Mouse (Mus musculus): ENCODE results near the gene Atxn3.
"Not testable (repeated sequence)": the region's sequence is repeated elsewhere in the genome, so short reads cannot be mapped to it uniquely, and the experiment has no call there.

Atxn3 gene

DNA sequence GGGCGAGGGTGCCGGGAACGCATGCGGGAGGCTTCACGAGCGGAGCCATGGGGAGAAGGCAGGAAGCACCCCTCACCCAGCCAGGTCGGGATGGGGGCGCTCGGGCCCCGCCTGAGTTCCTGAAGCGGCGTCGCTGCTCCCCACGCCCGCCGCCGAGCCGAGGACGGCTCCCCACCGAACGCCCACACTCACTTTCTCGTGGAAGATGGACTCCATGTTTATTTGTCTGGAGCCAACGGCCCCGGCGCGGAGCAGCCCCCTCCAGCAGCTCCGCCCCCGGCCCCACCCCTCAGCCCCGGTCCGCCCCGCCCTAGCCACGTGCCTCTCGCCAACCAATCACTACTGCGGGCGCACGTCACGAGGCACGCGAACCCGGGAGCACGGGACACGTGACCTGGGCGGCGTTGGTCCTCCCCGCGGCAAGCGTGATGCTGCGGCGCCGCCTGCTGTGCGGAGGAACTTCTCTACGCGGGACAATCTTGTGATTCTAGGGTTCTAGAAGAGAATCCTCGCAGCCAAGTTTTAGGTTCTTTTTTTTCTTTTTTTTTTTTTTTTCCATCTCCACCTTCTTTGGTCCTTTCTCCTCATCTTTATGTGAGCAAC is at the start of gene Atxn3:
Atxn3 (minus strand) TSS at position 305 of the 603 bp plus-strand sequence.
- peak; percentile 95 for DNase-seq (ENCODE audit: low spot score)

DNA sequence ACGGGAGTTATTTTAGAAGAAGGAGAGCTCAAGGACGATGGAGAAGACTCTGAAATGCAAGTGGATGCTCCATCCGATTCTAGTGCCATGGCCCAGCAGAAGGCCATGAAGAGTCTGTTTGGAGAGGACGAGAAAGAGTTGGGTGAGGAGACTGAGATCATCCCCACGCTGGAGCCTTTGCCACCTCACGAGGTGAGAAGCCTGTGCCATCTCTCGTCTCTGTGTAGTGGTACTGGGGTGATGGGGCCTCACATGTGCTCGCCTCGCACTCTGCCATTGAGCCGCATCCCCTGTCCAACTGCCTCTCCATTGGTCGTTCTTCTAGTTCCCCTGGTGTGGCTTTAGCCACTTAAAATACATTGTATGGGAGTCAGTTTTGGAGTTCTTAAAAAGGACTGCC is 42.7 kb upstream of the Atxn3 start:
- no peak for DNase-seq (ENCODE audit: low spot score)

DNA sequence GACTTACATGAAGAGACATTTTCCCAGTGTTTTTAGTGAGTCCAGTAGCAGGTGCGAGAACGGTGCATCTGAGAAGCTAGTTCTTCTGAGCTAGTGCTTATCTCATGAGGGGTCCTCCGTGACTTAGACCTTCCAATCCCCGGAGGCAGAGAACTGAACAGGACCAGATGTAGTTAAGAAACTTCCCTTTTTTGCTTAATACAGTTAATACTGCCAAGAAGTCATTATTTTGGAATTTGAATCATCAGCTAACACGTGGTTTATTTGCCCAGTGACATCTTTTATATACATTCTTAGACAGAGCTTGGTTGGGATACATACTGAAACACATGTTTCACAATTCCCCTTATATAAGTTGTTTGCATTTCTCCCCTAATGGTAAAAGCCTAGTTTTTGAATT is 40.9 kb upstream of the Atxn3 start:
- DNase-seq (ENCODE audit: low spot score): no peak

DNA sequence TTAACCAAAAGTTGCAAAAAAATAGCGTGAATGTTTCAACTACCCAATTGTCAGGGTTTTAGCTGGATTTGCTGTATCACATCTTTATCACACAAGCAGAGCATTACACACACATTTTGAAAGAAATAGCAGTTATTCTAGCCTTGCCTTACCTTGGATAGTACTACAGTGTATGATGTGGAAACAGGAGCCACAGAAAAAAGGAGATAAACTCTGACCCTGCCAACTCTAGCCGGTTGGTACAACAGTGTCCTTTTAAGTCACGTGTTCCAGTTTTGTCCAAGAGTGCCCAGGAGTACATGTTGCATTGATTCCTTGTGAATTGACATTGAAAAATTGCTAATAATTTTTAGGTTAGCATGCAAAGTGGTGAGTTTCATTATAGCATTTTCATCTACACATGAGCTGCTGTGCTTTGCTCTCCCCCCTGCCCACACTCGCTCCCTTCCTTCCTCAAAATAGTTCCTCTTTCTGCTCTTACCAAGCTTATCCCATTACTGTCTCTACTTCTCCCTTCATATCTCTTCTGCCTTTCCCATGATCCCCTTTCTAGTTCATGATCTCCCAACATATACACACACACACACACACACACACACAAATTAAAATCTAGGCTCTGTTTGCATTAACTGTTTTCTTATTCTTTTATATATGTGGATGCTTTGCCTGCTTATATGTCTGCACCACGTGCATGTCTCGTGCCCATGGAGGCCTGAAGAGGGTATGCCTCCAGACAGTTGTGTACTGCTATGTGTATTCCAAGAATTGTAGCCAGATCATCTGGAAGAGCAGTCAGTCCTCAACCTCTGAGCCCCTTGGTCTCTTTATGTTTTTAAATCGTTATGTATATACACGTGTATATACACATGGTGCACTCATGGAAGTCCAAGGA is 36.8 kb upstream of the Atxn3 start:
- DNase-seq (ENCODE audit: low spot score): no peak

DNA sequence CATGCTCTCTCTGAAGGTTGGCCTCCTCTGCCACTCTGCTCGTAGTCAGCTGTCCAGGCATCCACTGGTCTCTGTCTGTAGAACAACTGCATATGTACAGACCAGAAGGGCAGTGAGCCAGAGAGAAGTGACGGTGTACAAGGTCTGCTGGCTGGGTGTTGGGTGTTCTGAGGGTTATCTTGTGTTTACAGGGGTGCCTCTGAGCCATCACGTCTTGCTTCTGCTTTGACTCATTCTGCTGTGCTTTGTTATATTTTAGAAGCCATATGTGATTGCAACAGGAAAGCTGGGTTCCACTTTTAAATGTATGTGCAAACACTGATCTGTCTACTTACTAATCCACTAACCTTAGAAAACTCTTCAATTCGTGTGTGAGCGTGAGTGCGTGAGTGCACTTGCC is 29.6 kb upstream of the Atxn3 start:
- DNase-seq (ENCODE audit: low spot score): no peak

DNA sequence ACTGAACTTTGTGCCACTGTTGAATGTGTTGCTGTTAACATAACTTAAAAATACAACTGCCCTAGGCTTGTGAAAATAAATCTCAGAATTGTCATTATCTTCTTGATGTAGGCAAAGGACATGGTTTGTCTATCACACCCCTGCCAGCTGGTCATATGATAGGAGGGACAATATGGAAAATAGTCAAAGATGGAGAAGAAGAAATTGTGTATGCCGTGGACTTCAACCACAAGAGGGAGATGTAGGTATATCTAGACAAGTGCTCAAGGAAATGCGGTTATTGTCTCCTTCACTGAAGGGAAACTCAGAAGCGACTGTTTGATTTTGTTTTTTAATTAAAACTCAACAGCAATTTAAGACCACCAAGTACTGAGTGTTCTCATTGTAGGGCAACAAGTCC is 27.1 kb upstream of the Atxn3 start:
- no peak for DNase-seq (ENCODE audit: low spot score)

DNA sequence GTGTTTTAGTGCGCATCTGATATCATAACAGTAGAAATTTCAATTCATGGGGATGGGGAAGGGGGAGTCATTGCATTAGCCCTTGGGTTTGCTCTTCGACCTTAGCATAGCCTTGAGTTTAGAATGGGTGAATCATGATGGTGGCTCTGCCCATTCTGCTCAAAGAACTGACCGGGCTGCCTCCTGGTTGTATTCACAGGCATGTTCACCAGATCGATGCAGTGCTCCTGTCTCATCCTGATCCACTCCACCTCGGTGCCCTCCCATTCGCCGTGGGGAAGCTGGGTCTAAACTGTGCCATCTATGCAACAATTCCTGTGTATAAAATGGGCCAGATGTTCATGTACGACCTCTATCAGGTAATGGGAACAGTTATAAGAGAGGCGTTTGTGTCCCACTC is 24.9 kb upstream of the Atxn3 start:
- DNase-seq (ENCODE audit: low spot score): no peak

DNA sequence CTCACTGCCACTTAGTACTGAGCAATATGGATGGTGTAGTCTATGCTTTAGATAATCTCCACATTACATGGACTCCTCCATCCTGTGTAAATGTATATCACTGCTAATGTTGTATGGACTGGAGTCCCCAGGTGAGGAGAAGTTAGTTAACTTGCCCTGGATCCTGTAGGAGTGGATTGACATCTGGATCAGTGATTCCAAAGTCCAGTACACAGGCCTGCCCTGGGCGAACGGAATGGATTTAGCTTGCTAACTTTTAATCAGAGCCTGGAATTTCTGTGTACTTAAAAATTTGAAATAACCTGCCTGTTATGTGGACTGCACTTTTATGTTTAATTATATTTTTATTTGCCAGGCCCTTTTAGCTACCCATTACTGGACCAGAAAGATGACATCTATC is 23.5 kb upstream of the Atxn3 start:
- no peak for DNase-seq (ENCODE audit: low spot score)

DNA sequence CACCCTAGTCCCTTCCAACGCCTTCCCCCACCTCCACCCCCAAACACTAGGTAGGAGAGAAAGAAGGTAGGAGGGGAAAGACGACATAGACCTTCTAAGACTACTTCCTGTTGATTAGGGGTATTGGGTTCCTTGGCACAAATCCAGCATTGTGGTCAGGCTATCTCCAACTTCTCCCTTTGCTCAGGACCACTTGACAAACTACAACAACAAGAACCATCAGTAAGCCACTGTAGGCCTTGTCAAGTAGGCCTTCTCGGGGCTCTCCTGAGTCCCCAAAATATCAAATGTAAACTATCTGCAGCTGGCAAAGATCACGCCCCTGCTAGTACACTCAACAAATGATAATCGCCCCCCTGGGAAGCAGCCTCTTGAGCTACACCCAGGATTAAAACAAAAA is 22.2 kb upstream of the Atxn3 start:
- no peak for DNase-seq (ENCODE audit: low spot score)

DNA sequence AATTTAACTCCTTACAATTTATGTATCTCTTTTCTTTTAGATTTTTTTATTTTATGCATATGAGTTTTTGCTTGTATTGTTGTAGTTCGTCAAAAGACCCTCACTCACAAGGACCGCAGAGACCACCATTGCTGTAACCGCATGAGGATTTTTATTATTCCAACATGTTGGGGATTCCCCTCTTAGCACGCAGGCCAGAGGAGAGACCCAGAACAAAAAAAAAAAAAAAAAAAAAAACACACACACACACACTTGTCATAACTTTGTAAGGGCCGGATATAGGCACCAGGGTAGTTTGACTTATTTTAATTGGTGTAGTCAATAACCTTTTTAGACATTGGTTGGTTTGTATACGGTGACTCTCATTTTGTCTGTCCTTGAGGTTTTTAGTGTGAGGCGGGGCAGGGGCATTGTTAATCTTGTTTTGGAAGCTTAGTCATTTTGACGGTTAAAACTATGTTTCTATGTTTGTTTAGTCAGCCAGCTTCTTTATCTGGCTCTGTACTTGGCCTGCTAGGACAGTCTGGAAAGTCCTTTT is 21.2 kb upstream of the Atxn3 start:
- DNase-seq (ENCODE audit: low spot score): no peak

DNA sequence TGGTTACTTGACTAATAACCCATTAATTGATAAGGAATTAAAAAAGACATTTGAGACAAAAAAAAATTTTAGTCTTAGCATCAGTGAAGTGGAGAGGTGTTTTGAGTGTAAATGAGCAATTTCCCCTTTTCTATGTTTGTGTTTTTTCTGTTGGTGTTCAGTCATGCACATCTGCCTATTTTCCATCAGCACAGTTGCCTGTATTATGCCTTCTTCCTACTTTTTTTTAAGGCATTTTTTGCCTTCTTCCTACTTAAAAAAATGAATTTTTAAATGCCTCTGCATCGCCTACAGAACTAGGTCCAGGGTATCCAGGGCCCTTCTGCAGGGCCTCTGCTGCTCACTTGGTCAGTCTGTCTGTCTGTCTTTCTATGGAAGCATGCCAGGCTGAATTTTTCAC is 20.5 kb upstream of the Atxn3 start:
- no peak for DNase-seq (ENCODE audit: low spot score)

DNA sequence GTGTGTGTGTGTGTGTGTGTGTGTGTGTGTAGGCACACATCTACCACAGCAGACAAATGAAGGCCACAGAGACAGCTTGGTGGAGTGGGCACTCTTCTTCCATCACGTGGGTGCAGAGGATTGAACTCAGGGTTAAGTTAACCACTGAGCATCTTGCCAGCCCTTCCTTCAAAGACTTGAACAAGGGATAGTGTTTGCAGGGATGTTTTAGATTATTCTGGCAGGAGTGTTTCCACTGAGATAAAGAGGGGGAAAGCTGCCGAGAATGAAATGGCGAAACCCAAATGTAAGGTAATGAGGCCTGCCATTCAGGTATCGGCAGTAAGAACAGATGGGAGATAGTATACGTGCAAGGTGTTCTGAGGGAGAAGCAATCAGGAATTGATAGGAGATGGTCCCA is 20.1 kb upstream of the Atxn3 start:
- no peak for DNase-seq (ENCODE audit: low spot score)

DNA sequence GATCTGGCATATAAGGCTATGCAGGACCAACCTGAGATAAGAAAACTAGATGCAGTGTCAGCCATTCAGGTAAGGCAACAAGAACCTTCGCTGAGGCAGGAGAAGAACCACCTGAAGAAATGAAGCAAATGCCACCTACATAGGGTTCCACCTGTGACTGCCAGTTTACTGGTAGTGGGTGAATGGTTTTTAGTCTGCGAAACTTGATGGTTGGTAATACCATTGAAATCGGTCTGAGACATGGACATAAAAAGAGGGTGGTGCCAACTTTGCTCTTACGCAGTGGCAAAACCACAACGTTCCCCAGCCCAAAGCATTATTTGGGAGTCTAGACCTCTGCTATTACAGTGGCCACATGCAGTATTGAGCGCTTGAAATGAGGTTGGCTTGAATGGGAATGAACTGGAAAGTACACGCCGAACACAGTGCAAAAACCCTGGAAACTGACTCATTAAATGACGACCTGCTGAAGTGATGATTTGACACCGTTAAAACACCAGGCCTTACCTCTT is 19.4 kb upstream of the Atxn3 start:
- no peak for DNase-seq (ENCODE audit: low spot score)

DNA sequence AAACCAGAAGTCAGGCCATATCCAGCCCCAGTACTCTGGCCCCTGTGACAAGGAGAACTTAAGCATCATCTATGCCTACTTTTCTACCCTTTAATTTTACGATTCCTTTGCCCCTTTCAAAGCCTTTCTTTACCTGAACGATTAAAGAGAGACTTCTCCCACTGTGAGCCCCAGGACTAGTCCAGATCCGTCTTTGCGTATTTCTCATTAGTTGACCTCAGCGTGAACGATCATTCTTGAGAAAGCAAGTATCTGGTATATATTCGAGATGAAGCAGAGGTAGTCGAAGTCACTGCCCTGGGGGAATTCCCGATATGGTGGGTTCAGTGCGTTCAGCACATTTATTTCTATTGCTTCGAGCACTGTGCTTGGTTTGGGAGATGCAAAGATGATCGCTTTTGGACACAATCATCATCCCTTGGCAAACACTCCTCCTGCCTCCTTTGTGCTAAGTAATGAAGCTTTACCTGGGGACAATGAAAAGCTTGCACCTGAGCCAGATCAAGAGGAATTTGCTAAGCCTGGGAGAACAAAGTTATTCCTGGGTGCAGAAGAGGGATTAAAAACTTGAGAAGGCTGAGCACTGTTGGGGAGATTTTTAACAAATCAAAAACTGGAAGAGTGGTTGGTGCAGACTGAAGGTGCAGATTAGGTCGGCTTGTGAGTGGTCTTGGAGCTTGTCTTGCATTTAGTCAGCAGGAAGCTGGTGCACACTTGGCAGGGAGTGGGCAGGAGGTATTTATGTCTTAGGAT is 18.8 kb upstream of the Atxn3 start:
- no peak for DNase-seq (ENCODE audit: low spot score)

DNA sequence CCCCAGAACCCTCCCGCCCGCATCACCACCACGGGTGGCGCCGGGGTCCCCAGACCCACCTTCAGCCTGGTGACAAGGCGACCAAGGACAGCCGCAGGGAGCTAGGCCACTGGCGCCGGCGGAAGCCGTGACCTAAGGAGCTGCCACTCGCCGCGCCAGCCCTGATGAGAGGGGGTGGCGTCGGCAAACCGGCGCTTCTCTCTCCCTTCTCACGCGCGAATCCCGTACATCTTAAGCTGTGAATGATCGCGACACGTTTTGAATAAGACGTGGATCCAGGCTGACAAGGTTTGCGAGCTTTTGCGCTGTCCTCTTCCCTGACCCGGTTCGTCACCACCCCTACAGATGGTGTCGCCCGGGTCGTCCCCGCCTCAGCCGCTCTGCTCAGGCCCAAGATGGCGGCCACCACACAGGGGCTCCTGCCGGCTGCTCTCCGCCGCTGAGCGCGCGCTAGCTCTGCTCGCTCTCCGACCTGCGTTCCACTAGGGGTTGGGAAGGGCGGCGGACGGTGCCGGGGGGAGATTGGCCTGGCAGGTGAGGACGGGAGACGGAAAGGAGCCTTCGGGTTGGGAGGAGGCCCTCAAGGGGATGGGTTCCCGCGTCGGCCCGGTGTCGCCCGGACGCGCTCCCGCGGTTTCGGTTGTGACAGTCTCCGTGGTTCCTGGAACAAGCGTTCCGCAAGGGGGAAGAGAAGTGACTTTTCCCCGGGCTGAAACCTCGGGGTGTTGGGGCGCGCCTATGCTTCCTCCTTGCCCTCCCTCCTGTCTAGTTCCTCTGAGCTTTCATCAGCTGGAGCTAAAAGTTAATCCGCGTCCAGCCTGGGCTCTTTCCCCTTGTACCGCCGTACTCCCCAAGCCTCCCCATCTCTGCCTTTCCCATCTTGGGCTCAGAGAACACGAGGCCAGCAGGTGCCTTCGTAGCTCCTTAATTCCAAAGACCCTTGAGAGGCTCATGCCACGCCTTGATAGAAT is 17.8 kb upstream of the Atxn3 start, which contains the start of gene Cpsf2:
Cpsf2 (plus strand) TSS at position 388 of the 971 bp plus-strand sequence.
- DNase-seq (ENCODE audit: low spot score): peak; percentile 75

DNA sequence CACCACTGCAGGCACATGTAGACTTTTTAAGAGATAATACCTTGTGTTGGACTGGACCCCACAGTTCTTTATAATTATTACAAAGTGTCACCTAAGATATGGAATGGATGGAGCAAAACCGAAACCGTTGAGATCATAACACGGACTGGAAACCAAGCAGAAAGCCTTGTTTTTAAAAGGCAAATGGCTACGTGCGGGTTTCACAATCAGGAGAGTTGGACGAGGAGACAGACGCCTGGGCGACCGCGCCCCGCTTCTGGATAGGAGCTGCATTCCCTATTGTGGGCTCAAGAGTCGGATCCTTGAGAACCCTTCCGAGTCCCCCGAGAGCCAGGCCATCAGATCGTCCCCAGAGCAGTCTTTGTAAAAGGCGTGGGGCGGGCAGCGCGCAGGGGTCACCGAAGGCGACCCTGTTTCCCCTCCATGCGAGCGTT is 17.1 kb upstream of the Atxn3 start:
- no peak for DNase-seq (ENCODE audit: low spot score)

DNA sequence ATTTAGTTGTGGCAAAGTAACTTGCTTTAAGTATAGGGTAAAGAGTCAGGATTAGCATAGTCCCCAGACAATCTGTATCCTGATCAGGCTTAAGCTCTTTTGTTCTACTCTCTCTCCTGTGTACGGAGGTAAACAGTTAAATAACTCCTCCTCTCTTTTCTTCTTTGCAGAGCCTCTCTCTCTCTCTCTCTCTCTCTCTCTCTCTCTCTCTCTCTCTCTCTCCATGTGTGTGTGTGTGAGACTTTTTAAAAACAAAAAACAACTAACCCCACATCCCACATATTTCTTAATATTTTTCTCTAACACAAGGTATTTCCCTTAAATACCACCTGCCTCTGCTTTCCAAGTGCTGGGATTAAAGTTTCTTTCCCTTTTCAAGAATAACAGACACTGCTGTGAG is 16.5 kb upstream of the Atxn3 start:
- DNase-seq (ENCODE audit: low spot score): no peak

DNA sequence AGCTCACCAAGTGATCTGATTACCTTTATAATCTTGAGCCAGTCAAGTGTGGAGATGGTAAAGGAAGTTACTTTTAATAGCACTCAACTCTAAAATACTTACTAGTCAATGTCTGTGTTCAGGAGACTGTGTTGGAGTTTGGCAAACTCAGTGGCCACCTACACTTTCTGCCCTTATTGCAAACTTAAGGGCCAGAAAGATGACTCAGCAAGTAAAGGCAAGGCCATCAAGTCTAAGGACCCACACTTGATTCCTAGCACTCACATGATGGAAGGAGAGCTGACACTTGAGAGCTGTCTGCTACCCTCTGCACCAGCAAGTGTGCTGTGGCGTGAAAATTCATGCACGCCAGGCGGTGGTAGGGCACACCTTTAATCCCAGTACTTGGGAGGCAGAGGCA is 14.2 kb upstream of the Atxn3 start:
- no peak for DNase-seq (ENCODE audit: low spot score)

DNA sequence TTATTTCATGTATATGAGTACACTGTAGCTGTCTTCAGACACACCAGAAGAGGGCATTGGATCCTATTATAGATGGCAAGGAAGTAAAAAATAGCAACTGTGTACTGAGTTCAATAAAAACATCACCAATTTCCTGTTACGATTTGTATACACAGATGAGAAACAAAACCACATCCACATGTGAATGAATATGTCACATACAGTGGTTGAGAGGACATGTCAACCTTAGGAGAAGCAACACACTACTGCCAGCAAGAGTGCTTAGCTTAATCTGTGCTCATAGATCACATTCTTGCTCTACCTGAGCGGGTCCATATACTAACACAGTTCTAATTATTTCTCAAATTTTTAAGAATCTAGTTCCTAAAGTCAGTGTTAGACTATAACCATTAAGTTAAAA is 13.3 kb upstream of the Atxn3 start:
- no peak for DNase-seq (ENCODE audit: low spot score)

DNA sequence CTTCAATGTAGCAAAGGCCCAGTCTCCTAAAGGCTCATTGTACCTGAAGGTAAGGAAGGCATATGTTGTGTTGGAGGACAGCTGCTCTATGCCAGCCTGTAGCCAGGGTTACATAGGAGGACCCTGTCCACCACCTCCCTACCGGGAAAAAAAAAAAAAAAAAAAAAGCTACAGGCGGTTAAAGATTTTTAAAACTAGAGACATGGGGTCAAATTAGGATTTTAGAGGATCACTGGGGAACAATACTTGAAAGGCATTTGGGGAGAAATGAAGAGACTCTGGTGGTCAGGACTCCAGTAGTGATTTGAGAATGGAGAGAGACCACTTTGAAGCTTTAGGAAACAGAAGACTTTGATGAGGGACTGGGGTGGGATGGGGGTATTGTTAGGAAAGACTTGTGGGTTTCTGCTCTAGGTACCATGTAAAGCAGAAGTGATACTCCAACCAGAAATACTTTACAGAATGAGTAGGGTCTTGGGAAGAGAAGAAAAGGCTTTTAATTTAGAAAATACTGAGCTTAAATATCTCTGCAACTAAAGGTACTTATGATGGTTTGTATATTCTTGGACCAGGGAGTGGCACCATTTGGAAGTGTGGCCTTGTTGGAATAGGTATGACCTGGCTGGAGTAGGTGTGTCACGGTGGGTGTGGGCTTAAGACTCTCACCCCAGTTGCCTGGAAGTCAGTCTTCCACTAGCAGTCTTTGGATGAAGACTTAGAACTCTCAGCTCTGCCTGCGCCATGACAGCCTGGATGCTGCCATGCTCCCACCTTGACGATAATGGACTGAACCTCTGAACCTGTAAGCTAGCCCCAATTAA is 1.1 kb upstream of the Atxn3 start:
- not testable (repeated sequence) for DNase-seq (ENCODE audit: low spot score)

All from left cerebral cortex, adult 11 months (tissue).